Mouse (Mus musculus) frontal cortex, postnatal 36 days (tissue): ENCODE data around the gene Fndc11.

ENCODE experiments used
- DNase-seq, 2 experiments: peaks; one replicate each; pipeline ENCODE4 v3.0.0; 2022; ENCODE audit warnings: low spot score in 2 of 2

Fndc11 gene

DNA sequence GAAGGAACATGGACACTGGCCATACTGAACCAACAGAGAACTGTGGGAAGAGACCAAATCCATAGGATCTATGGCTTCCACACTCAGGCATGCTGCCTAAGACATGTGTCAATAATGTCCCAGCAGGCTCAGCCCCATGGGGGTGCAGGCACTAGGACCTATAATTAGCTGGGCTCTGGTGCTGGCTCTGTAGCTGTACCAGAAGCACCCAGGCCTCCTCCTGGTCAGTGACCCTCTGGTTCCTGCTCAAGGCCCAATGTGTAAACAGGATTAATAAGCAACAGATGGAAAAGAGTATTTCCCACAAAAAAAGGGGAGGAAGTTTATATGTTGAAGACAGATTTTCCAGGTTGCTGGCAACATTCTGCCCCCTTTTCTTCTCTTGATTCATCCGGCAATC, 33.4 kb downstream of the Fndc11 start:
- DNase-seq = no peak

GRCm38 (mm10) chr2:181266839-181267238, 47.0 kb downstream of the Fndc11 start:
- DNase-seq = no peak

- DNase-seq = no peak
These were observed 52.3 kb downstream of the Fndc11 start for GRCm38 (mm10) chr2:181272092-181272491.
